8 mouse cellular contexts compared by ENCODE assay signal in genomic region chr17:15247546-15248416, GRCm38 (mm10).
DNase-seq lines count a peak whose midpoint lies in the region; ATAC-seq and TF ChIP-seq lines count a peak whose summit lies in the region.
"Had no signal": no experiment of that assay in that cellular context is flagged by ENCODE, and none has a peak within 500 bp of the region (broad histone marks: within the 10 kb centered on the region; RNA-seq: fewer than 3 reads in every experiment).

No protein-coding gene starts in this region.

- peak; percentile 52 for ATAC-seq in lung, embryonic 15.5 days (ENCODE audit: borderline replicate concordance, extremely low read depth, low FRiP score, low TSS enrichment)
- ATAC-seq in hindbrain, postnatal 0 days: peak; percentile 88

- no peak overlapping the region for H3K9ac ChIP-seq in lung, embryonic 15.5 days
- H3K9ac ChIP-seq in hindbrain, postnatal 0 days (replicated peaks; ENCODE audit: low read length): no peak overlapping the region

- no peaks in the 10 kb centered on the region for H3K36me3 ChIP-seq in lung, embryonic 15.5 days
- H3K36me3 ChIP-seq in embryonic facial prominence, embryonic 10.5 days (replicated peaks): no peaks in the 10 kb centered on the region
- no peaks in the 10 kb centered on the region for H3K36me3 ChIP-seq in hindbrain, postnatal 0 days (ENCODE audit: insufficient read depth, low read length)

- no peak overlapping the region for H3K27ac ChIP-seq in lung, embryonic 15.5 days
- H3K27ac ChIP-seq in embryonic facial prominence, embryonic 10.5 days (replicated peaks): peak overlapping the region; percentile 84
- H3K27ac ChIP-seq in hindbrain, postnatal 0 days: peak overlapping the region; percentile 32; the same call in 1 of the 2 replicates
- H3K27ac ChIP-seq: macrophage had no signal

- H3K9me3 ChIP-seq in lung, embryonic 15.5 days: no peaks in the 10 kb centered on the region
- no peaks in the 10 kb centered on the region for H3K9me3 ChIP-seq in embryonic facial prominence, embryonic 10.5 days
- H3K9me3 ChIP-seq in hindbrain, postnatal 0 days (ENCODE audit: low read length): no peaks in the 10 kb centered on the region

- 6% methylated on average over 20 of the region's 20 CpGs for WGBS in lung, embryonic 15.5 days
- 26% methylated on average over 20 of the region's 20 CpGs for WGBS in lung, adult 2 months
- 2% methylated on average over 20 of the region's 20 CpGs for WGBS in embryonic facial prominence, embryonic 10.5 days
- 2% methylated on average over 20 of the region's 20 CpGs for WGBS in hindbrain, postnatal 0 days

- 0 out of 2 replicates have a peak, but pooled peaks cover 6% of the 10 kb centered on the region for H3K27me3 ChIP-seq in lung, embryonic 15.5 days
- peaks cover 9% of the 10 kb centered on the region; the same call in 1 of the 2 replicates for H3K27me3 ChIP-seq in embryonic facial prominence, embryonic 10.5 days (replicated peaks; ENCODE audit: low read depth, poor library complexity, severe bottlenecking)
- no peaks in the 10 kb centered on the region for H3K27me3 ChIP-seq in hindbrain, postnatal 0 days (ENCODE audit: insufficient read depth, low read length)

- no peak overlapping the region for H3K4me3 ChIP-seq in lung, embryonic 15.5 days
- no peak overlapping the region for H3K4me3 ChIP-seq in lung, adult 2 months (replicated peaks; ENCODE audit: extremely low read depth, low read depth, low read length)
- H3K4me3 ChIP-seq in embryonic facial prominence, embryonic 10.5 days: peak overlapping the region; percentile 44
- H3K4me3 ChIP-seq in hindbrain, postnatal 0 days (ENCODE audit: low read length): no peak overlapping the region

- no peak for DNase-seq in lung, adult 2 months
- DNase-seq in embryonic facial prominence, embryonic 10.5 days (ENCODE audit: low spot score): peak; percentile 81
- DNase-seq in hindbrain, postnatal 0 days (ENCODE audit: low spot score): peak; percentile 77
- DNase-seq in retina, postnatal 7 days (ENCODE audit: low read depth, low spot score): peak; percentile 46
- DNase-seq in spleen, postnatal 4 days (ENCODE audit: low spot score in 2 of 2): no peak
- DNase-seq in ovary, postnatal 14 days (ENCODE audit: low spot score): no peak

- H3K4me1 ChIP-seq in lung, embryonic 15.5 days: peaks cover 6% of the 10 kb centered on the region; the same call in 1 of the 2 replicates
- H3K4me1 ChIP-seq in lung, adult 2 months (ENCODE audit: control insufficient read depth, insufficient read depth, low read length): no peaks in the 10 kb centered on the region
- H3K4me1 ChIP-seq in embryonic facial prominence, embryonic 10.5 days: peaks cover 25% of the 10 kb centered on the region
- peaks cover 5% of the 10 kb centered on the region; the same call in 1 of the 2 replicates for H3K4me1 ChIP-seq in hindbrain, postnatal 0 days (ENCODE audit: insufficient read depth, low read length)

- TF ChIP-seq POLR2A in lung, adult 2 months (IDR thresholded peaks at IDR 0.05; ENCODE audit: borderline replicate concordance, extremely low read depth, low read depth, low read length): no peak

- no peak for TF ChIP-seq CTCF in lung, adult 2 months (IDR thresholded peaks at IDR 0.05; ENCODE audit: insufficient read depth, low read length)
- TF ChIP-seq CTCF in hindbrain, postnatal 0 days (IDR thresholded peaks at IDR 0.05; ENCODE audit: low read depth): 0 out of 2 replicates have a peak, but pooled peaks have one; percentile 3

- H3K4me2 ChIP-seq in lung, embryonic 15.5 days: no peak overlapping the region
- H3K4me2 ChIP-seq in hindbrain, postnatal 0 days (ENCODE audit: low read depth, low read length): peak overlapping the region; percentile 34

Comparison
In these comparisons a context has a peak if more than half of its experiments do, and no peak if none do; other contexts are left out.
1. DNase-seq: peak in embryonic facial prominence, embryonic 10.5 days (single experiment), hindbrain, postnatal 0 days (single experiment) and retina, postnatal 7 days (single experiment); none in lung, adult 2 months (single experiment), spleen, postnatal 4 days (0 of 2) and ovary, postnatal 14 days (single experiment).